Mouse (Mus musculus): ENCODE results near the gene Ldlr. TPM values are rescaled to one million over a fixed set of nuclear protein-coding genes. Genes with fewer than 3 reads are reported as not detected.
"Not testable (repeated sequence)": the region's sequence is repeated elsewhere in the genome, so short reads cannot be mapped to it uniquely, and the experiment has no call there.

Gene Ldlr
- total RNA-seq (2017) = 63.8 to 106 TPM (median 96.1 TPM) in 3 replicates

DNA sequence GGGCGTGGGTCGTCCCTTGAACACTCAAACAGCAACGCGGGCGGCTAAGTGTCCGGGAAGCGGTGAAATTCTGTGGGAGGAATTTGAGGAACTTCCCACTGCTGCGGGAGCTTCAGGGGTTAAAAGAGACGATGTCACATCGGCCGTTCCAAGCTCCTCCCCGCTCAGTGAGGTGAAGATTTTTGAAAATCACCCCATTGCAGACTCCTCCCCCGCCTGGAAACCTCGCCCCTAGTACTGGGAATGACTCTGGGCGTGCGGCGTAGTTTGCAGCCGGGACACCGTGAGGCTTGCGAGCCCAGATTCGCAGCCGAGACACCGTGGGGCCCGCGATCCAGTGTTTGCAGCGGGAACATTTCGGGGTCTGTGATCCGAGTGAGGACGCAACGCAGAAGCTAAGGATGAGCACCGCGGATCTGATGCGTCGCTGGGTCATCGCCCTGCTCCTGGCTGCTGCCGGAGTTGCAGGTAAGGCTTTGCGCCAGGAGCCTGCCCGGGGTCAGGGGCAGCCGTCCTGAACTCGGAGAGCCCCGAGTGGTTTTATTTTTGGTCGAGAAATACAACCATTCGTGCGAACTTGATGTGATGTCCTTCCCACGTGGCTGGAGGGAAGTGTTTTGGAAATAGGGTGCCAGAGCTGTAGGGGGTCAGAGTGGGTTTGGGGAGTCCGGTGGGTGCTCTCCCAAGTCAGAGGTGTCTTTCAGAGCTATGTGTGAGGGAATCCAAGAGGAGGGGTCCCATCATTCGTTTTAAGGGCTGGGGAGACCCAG is at the start of gene Ldlr:
Gene Ldlr (plus strand): TSS at position 107 of the 770 bp plus-strand sequence.
- peak; percentile 78 for ATAC-seq (replicated peaks; ENCODE audit: insufficient number of reproducible peaks, low FRiP score, low TSS enrichment, poor library complexity, severe bottlenecking)

DNA sequence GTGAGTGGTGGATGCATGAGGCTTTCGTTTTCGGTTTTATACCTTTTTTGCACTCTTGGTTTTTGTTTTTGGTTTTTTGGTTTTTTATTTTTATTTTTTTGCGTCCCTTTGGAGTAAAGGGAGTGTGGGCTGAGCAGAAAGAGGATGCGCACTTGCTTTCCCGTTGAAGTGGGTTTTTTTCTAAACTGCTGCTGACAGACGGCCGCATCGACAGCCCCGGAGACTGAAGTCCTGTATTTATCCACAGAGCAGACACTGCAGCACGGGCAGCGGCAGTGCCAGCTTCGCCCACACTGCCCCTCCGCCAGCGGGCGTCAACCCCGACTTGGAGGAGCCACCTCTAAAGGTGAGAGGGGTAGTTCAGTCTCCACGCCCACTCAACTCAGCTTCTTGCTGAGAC is 45.6 kb upstream of the Ldlr start:
- no peak for ATAC-seq (replicated peaks; ENCODE audit: insufficient number of reproducible peaks, low FRiP score, low TSS enrichment, poor library complexity, severe bottlenecking)

DNA sequence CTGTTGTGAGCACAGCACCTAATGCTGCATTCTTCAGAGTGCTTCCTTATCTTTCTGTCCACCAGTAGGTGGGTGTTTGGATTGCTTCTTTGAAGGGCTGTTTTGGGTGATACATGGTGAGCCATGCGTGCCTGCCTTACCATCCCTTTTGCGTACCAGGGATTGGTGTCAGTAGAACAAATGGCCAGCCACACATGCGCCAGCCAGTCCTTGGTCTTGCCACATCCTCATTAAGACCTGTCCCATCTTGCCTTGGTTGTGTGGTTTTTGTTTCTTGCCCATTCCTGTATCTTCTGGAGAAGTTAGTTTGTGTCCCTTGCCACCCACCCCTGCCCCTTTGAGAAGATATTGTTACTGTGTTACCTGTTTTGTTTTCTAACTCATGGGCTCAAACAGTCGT is 42.8 kb upstream of the Ldlr start:
- no peak for ATAC-seq (replicated peaks; ENCODE audit: insufficient number of reproducible peaks, low FRiP score, low TSS enrichment, poor library complexity, severe bottlenecking)

DNA sequence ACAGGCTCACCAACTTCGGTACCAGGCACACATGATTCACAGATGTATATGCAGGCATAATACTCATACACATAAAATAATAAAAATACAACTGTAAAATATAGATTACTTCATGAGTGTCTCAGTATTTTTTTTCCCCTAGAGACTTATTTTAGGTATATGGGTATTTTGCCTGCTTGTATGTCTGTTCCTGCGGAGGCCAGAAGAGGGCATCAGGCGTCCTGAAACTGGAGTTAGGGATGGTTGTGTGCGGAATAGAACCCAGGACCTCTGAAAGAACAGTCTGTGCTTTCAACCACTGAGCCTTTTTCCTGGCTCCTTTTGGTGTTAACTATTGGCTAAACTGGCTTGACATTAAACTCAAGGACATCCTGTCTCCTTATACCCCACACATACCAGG is 40.5 kb upstream of the Ldlr start:
- no peak for ATAC-seq (replicated peaks; ENCODE audit: insufficient number of reproducible peaks, low FRiP score, low TSS enrichment, poor library complexity, severe bottlenecking)

DNA sequence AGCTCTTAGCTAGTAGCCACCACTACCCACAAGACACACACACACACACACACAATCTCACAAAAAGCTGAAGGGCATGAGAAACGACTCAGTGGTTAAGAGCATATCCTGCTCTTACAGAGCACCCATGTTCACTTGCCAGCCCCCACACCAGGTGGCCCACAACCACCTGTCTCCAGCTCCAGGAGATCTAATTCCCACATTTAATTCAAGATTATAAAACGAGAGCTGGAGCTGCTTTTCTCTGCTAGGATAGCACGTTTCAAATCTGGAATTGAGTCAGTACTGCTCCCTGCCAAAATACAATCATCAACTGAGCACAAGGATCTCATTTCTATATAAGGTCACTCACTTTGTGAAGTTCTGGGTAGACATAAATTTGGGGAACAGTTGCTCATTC is 39.4 kb upstream of the Ldlr start:
- ATAC-seq (replicated peaks; ENCODE audit: insufficient number of reproducible peaks, low FRiP score, low TSS enrichment, poor library complexity, severe bottlenecking) = no peak

DNA sequence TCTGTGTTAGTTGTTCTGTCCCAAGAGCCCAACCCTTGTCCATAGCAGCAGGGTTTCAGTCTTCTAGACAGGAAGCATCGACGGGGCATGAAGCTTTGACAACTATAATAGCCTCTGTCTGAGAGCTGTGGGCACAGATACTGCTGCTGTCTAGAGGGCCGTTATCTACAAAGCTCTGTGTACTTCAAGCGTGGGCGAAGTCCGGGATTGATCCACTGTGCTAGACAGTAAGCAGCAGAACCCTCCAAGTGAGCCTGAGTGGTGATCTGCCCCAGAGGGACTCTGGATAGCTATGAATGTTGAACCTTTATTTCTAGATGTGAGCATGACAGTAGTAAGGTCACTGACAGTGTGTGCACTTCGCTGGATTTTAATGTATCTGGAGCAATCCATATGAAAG is 34.7 kb upstream of the Ldlr start:
- no peak for ATAC-seq (replicated peaks; ENCODE audit: insufficient number of reproducible peaks, low FRiP score, low TSS enrichment, poor library complexity, severe bottlenecking)

DNA sequence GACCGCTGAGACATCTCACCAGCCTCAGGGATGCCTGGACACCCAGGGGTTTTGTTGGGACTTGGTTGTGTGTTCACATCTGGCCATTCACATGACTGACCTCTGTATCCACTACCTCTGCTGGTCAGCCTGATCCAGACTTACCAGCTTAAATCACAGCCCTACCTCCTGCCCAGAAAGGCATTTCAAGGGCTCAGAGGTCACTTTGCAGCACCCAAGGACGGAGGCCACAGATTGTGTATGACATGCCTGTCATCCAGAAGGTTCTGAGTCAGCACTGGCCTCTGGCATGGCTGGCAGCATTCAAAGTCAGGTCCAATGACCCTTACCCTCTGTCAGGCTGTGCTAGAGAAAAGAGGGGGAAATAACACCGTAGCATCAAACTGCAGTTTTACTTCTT is 33.3 kb upstream of the Ldlr start:
- ATAC-seq (replicated peaks; ENCODE audit: insufficient number of reproducible peaks, low FRiP score, low TSS enrichment, poor library complexity, severe bottlenecking) = 0 out of 2 replicates have a peak, but pooled peaks have one; percentile 20

DNA sequence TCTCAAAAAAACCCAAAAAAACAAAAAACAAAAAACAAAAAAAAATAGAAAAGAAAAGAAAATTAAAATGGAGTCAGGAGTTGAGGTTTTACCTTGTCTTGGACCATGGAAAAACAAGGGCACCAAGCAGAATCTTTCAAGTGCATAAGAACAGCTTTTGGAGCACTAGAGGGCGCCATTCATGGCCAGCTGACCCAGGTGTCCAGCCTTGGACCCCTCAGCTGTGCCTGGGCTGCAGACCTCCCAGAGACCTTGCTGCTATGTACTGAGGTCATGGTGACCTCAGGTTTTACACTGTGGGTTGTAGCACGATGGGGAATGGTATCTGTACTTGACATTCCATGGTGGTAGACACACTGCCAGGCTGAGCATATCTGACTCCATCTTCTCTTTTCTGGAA is 31.4 kb upstream of the Ldlr start:
- no peak for ATAC-seq (replicated peaks; ENCODE audit: insufficient number of reproducible peaks, low FRiP score, low TSS enrichment, poor library complexity, severe bottlenecking)

DNA sequence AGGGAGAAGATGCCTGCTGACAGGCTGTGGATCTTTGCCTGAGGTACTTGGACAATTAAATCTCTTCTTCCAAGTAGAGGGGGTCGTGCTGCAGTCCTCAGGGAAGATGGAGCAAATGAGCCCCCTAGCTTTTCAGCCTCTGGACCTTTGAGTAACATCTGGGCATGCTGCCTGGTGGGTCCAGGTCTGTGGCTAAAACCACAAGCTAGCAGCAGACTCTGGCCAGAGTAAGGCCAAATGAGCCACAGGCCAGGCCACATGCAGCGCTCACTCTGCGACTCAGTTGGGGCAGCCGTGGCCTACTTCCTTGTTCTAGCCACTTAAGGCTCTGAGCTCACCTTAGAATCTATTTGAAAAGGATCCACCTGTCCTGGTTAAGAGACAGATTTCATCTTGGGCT is 30.8 kb upstream of the Ldlr start:
- ATAC-seq (replicated peaks; ENCODE audit: insufficient number of reproducible peaks, low FRiP score, low TSS enrichment, poor library complexity, severe bottlenecking) = no peak

DNA sequence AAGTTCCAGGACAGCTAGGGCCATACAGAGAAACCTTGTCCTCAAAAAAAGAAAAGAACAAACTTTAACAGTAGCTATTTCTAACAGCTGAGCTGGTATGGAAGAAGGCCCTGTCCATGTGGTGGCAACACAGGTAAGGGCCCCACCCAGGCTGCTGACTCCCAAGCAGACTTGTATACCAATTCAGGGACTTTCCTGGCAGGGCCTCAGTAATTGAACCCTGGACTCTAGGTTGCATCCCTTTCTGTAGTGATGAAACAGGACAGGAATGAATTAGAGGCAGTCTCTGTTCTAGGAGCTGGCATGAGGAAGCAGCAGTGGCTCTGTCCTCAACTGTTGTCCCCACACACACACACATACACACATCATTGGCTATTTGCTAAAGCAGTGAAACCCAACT is 29.2 kb upstream of the Ldlr start:
- no peak for ATAC-seq (replicated peaks; ENCODE audit: insufficient number of reproducible peaks, low FRiP score, low TSS enrichment, poor library complexity, severe bottlenecking)

DNA sequence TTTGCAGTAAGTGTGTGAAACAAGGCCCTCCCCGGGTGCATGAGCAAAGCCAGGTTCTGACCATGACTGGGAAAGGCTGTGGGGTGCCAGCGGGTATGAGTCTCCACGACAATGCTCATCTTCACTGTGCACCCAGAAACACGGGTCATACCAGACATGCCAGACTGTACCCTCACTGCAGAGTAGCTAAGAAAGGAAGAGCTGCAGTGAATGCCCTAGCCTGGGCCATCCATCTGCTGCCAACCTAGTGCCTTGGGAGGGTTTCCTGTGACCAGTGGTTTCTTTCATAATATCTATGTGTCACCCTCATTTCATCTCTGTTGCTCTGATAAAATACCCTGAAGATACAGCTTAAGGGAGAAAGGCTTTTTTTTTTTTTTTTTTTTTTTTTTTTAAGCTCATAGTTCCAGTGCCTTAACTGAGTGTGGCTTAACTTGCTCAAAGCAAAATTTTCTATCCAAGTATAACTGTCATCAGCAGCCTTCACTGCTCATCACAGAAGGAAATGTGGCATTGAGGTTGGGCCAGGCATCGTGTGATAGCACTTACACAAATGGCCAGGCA is 28.0 kb upstream of the Ldlr start:
- no peak for ATAC-seq (replicated peaks; ENCODE audit: insufficient number of reproducible peaks, low FRiP score, low TSS enrichment, poor library complexity, severe bottlenecking)

DNA sequence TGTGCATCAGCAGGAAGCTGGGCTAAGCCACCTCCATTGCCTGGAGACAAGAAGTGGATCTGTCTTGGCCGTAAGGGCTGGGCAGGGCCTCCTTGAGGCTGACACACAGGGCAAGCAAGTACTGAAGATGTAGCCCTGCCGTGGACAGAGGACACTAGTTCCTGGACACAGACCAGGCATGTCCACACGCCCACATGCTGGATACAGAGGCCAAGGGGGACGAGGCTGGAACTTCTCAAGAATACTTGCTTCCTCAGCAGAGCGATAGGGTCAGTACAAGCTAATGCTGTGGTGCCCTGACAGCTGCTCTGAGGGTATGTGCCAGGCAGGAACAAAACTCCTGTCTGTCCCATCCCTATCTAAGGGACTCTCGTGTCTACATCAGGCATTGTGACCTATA is 26.2 kb upstream of the Ldlr start:
- no peak for ATAC-seq (replicated peaks; ENCODE audit: insufficient number of reproducible peaks, low FRiP score, low TSS enrichment, poor library complexity, severe bottlenecking)

DNA sequence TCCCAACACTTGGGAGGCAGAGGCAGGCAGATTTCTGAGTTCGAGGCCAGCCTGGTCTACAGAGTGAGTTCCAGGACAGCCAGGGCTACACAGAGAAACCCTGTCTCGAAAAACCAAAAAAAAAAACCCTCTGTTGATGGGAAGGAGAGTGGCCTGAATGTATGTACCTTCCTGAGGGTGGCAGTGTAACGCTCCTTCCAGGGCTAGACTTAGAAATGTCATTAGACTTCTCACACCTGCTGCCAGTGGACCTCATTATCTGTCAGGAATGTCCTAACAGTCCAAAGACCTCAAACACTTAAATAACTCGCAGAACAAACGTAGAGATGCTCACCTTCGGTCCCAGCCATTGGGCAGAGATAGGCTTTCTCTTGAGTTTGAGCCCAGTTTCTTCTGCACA is 24.0 kb upstream of the Ldlr start:
- ATAC-seq (replicated peaks; ENCODE audit: insufficient number of reproducible peaks, low FRiP score, low TSS enrichment, poor library complexity, severe bottlenecking) = not testable (repeated sequence)

DNA sequence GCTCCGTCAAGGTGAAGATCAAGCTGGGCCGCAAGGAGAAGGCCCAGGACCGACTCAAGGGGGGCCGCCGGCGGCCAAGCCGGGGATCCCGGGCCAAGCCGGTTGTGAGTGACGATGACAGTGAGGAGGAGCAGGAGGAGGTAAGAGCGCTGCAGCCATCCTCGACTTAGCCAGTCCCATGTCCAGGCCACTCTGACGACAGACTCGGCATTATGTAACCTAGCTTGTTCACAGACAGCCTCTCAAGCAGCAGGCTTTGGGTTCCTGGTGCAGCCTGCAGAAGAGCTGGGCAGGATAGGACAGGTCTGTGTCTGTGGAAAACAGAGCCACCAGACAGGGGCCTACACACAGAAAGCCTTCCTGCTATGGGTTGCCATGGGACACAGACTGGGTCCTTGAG is 22.2 kb upstream of the Ldlr start:
- ATAC-seq (replicated peaks; ENCODE audit: insufficient number of reproducible peaks, low FRiP score, low TSS enrichment, poor library complexity, severe bottlenecking) = no peak

DNA sequence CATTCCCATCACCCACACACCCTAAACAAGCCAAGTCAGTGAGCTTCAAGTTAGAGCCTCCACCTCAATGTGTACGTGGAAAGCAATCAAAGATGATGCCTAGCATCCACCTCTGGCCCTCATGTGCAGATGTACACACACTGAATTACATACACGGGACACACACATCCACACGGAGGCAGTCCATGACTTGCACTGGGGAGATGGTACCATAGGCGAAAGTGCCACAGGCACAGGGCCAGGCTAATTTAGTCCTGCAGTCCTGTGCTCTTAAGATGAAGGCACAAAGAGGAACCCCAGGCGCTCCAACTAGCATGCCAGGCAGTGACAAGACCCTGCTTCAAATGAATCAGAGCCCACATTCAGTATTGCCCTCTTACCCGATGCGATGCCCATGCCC is 19.8 kb upstream of the Ldlr start:
- no peak for ATAC-seq (replicated peaks; ENCODE audit: insufficient number of reproducible peaks, low FRiP score, low TSS enrichment, poor library complexity, severe bottlenecking)

DNA sequence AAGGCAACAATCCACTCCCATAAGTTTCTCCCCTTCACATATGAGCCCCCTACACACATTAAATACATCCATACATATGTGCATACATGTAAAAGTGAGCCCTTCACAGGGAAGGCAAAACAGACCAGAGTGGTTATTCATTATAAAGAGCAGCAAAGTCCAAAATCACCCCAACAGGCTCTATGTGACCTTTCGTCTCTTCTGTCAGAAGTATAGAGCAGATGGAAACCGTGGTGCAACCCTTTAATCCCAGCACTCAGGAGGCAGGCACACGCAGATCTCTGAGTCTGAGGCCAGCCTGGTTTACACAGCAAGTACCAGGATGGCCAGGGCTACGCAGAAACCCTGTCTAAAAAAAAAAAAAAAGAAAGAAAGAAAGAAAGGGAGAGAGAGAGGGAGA is 17.2 kb upstream of the Ldlr start:
- ATAC-seq (replicated peaks; ENCODE audit: insufficient number of reproducible peaks, low FRiP score, low TSS enrichment, poor library complexity, severe bottlenecking) = no peak

DNA sequence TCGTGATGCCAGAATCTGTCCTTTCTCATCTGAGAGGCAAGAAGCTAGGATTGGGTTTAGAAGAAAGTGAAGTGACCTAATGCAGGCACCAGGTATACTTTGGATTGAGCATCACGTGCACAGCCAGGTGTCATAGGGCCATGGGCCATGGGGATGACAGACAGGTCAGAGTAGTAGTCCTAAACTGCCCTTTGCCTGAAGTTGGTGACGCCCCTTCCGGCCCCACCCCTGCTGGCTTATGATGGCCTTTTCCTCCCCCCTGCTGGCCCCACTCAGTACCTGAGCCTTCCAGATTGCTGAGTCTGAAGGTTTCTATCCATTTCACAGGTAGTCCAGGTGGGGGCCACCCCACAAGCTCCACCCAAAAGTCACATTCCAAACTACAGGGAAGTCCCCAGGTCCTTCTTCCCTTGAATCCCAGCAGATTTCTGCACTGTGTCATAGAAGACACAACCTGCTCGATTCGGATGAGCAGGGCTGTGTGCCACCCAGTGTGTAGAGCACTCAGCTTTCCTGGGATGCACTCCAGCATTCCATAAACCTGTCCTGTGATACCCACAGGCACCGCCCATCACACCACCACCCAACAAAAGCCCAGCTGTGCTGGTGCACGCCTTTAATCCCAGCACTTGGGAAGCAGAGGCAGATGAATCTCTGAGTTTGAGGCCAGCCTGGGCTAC is 16.6 kb upstream of the Ldlr start:
- ATAC-seq (replicated peaks; ENCODE audit: insufficient number of reproducible peaks, low FRiP score, low TSS enrichment, poor library complexity, severe bottlenecking) = no peak

DNA sequence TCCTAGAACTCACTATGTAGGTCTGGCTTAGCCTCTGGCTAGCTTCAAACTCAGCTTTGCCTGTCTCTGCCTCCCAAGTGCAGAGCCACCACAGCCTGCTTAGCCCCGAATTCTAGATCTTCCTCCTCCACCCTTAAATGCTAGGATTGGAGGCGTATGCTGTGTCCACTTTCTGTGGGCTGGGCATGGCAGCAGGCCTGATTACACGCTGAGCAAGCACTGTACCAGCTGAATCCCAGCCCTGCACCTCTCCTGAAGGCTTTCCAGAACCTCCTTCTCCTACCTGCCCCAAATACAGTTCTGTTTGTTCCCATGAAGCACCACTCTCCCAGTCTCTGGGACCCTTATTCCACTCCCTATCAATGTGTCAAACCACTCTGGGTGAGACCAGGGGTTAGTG is 13.9 kb upstream of the Ldlr start:
- no peak for ATAC-seq (replicated peaks; ENCODE audit: insufficient number of reproducible peaks, low FRiP score, low TSS enrichment, poor library complexity, severe bottlenecking)

DNA sequence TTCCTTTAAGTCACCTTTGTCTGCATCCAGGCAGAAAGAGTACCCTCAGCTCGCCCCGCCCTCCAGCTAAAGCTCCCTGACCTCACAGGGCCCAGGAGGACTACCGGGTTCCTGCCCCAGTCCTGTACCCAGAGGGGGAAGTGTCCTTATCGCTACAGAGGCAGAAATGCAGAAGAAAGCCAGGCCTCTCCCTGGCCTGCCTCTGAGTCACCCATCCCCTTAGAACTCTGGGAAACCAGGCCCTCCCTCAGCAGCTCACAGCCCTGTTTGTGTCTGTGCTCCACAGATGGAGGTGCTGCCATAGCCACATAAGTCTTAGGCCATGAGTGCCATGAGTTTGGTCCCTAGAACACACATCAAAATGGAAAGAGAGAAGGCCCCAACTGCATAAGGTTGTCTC is 8.0 kb upstream of the Ldlr start:
- peak; percentile 99 for ATAC-seq (replicated peaks; ENCODE audit: insufficient number of reproducible peaks, low FRiP score, low TSS enrichment, poor library complexity, severe bottlenecking)

DNA sequence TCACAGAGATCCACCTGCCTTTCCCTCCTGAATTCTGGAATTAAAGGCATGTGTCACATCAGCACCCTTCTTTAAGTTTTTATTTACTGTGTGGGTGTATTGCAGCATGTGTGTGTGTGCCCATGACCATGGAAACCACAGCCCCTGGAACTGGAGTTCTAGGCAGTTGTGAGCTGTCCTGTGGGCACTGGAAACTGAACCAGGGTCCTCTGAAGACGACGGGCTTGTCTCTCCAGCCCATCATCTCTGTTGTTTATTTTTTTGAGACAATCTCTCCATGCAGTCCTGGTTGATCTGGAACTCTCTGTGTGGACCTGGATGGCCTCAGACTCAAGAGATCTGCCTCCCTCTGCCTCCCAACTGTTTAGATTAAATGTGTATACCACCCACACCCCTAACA is 6.3 kb upstream of the Ldlr start:
- no peak for ATAC-seq (replicated peaks; ENCODE audit: insufficient number of reproducible peaks, low FRiP score, low TSS enrichment, poor library complexity, severe bottlenecking)

Data from monocyte, adult 5-6 weeks (primary cell).